Mouse (Mus musculus) liver, postnatal 0 days (tissue): ENCODE measurements at regions not wholly inside any gene's neighbourhood (a gene's known extent, or its start where the extent isn't known, plus 50 kb on each side); places are given as distances from the start of the nearest gene placed in this dataset.

Experiments used
- CTCF ChIP-seq: sonication (generic); IDR thresholded peaks from 2 replicates; pipeline ENCODE4 v1.5.1; 2016; ENCODE audit warnings: antibody characterized with exemption, low read depth
- EP300 ChIP-seq: IDR thresholded peaks from 2 replicates; pipeline ENCODE4 v1.6.1; 2016; ENCODE audit warnings: antibody characterized with exemption, low read depth, mild to moderate bottlenecking

DNA sequence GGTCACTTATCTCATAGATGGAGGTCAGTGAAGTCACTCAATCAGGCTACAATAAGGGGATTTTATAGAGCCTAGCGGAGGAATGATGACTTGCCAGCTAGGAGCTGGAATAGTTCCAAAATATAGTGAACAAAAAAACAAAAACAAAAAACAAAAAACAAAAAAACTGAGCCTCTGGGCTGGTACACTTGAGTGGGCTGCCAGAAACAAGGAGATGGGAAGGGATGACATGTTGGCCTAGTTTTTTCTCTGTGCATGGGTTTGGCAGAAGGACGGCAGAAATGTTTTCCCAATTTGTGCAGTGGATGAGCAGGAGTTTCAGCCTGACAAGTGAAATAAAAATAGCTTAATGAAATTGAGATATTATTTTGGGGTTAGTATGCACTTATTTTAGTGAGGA is 57.6 kb upstream of the Manea start:
- TF ChIP-seq CTCF, result no peak
- TF ChIP-seq EP300, result no peak
